Mouse (Mus musculus) urinary bladder, postnatal 4 days (tissue): ENCODE results near the gene Man1a.
A peak's percentile ranks its signal among the peaks of the same experiment; 100 is the strongest.

Source experiments
- DNase-seq, 2 experiments: peaks; one replicate each; pipeline ENCODE4 v3.0.0; 2021 to 2022; ENCODE audit warnings: low spot score in 2 of 2

The Man1a gene

GRCm38 (mm10) chr10:54076420-54076819, at the start of gene Man1a:
Gene Man1a, minus strand, starts transcription at chr10:54076609.
- peak in 1 of 2 experiments; percentile 19 for DNase-seq

GRCm38 (mm10) chr10:54121816-54122215, 45.4 kb upstream of the Man1a start:
- DNase-seq, result no peak

- DNase-seq, result peak in 1 of 2 experiments; percentile 25
Measured at GRCm38 (mm10) chr10:54120375-54120774, 44.0 kb upstream of the Man1a start.

- no peak for DNase-seq
Measured at GRCm38 (mm10) chr10:54119303-54119702, 42.9 kb upstream of the Man1a start.

GRCm38 (mm10) chr10:54118223-54118912, 42.0 kb upstream of the Man1a start:
- no peak for DNase-seq

- DNase-seq, result no peak
Measured at GRCm38 (mm10) chr10:54117763-54118162, 41.4 kb upstream of the Man1a start.

GRCm38 (mm10) chr10:54103671-54104070, 27.3 kb upstream of the Man1a start:
- DNase-seq, result no peak

GRCm38 (mm10) chr10:54092081-54092480, 15.7 kb upstream of the Man1a start:
- DNase-seq, result no peak

- no peak for DNase-seq
Measured at GRCm38 (mm10) chr10:54089923-54090322, 13.5 kb upstream of the Man1a start.

GRCm38 (mm10) chr10:54087346-54087745, 10.9 kb upstream of the Man1a start:
- no peak for DNase-seq

- DNase-seq, result no peak
Measured at GRCm38 (mm10) chr10:54085073-54085472, 8.7 kb upstream of the Man1a start.

GRCm38 (mm10) chr10:54077005-54077404, 596 bp upstream of the Man1a start:
- DNase-seq, result no peak

- DNase-seq, result peak; percentile 91 to 94
Measured at GRCm38 (mm10) chr10:54075441-54076010, 883 bp downstream of the Man1a start.

- peak; percentile 29 to 70 for DNase-seq
Measured at GRCm38 (mm10) chr10:54074609-54075421, 1.6 kb downstream of the Man1a start.

GRCm38 (mm10) chr10:54074247-54074608, 2.2 kb downstream of the Man1a start:
- no peak for DNase-seq

GRCm38 (mm10) chr10:54073641-54074203, 2.7 kb downstream of the Man1a start:
- DNase-seq, result no peak

- DNase-seq, result no peak
Measured at GRCm38 (mm10) chr10:54072336-54072735, 4.1 kb downstream of the Man1a start.

GRCm38 (mm10) chr10:54070496-54070895, 5.9 kb downstream of the Man1a start:
- no peak for DNase-seq

- DNase-seq, result no peak
Measured at GRCm38 (mm10) chr10:54069412-54069811, 7.0 kb downstream of the Man1a start.

GRCm38 (mm10) chr10:54066683-54067082, 9.7 kb downstream of the Man1a start:
- DNase-seq, result no peak

- DNase-seq, result no peak
Measured at GRCm38 (mm10) chr10:54063551-54064260, 12.7 kb downstream of the Man1a start.

- no peak for DNase-seq
Measured at GRCm38 (mm10) chr10:54062835-54063234, 13.6 kb downstream of the Man1a start.
